32 mouse cellular contexts compared by ENCODE assay signal in genomic region chr10:95471889-95472547, GRCm38 (mm10). TPM values are rescaled to one million over a fixed set of nuclear protein-coding genes. Genes with fewer than 3 reads are reported as not detected.
DNase-seq lines count a peak whose midpoint lies in the region; ATAC-seq and TF ChIP-seq lines count a peak whose summit lies in the region.
"Had no signal": no experiment of that assay in that cellular context is flagged by ENCODE, and none has a peak within 500 bp of the region (broad histone marks: within the 10 kb centered on the region; RNA-seq: fewer than 3 reads in every experiment).

No protein-coding gene starts in this region.

- no peak for TF ChIP-seq CTCF in left cerebral cortex, adult 2 months (IDR thresholded peaks at IDR 0.05)
- no peak for TF ChIP-seq CTCF in cortical plate, adult 2 months (IDR thresholded peaks at IDR 0.05; ENCODE audit: extremely low read depth, insufficient read depth, low read length)

- no peak overlapping the region for H3K4me3 ChIP-seq in left cerebral cortex, adult 2 months
- no peak overlapping the region for H3K4me3 ChIP-seq in cortical plate, adult 2 months (ENCODE audit: insufficient read depth, low read length)
- H3K4me3 ChIP-seq: heart, embryonic 10.5 days; heart, embryonic 15.5 days; intestine, embryonic 15.5 days; liver, embryonic 12.5 days; megakaryocyte, embryonic 14.5 days; midbrain, embryonic 12.5 days; neural tube, embryonic 13.5 days had no signal

- ATAC-seq in frontal cortex, adult (ENCODE audit: low TSS enrichment), result peak; percentile 86
- ATAC-seq: CD4-positive, CD25-positive, alpha-beta regulatory T cell, adult 4 months; forebrain, embryonic 14.5 days; hindbrain, postnatal 0 days; intestine, embryonic 15.5 days; liver, embryonic 12.5 days; liver, postnatal 0 days had no signal

- DNase-seq in frontal cortex, postnatal 14 days (ENCODE audit: low spot score in 2 of 2), result no peak
- DNase-seq in left cerebral cortex, adult 2 months (ENCODE audit: extremely low spot score in 1 of 2, low spot score in 2 of 2), result no peak
- no peak for DNase-seq in left cerebral cortex, adult 11 months (ENCODE audit: low spot score)
- DNase-seq in A20 (ENCODE audit: low read depth, low spot score), result peak; percentile 70
- no peak for DNase-seq in thymus, postnatal 14 days
- no peak for DNase-seq in spleen, postnatal 10 days (ENCODE audit: low spot score in 2 of 2)
- DNase-seq: adrenal gland, postnatal 25 days; cerebellum, adult 18-20 months; cerebellum, postnatal 10 days; gastrocnemius, postnatal 10 days; kidney, adult 2 months; kidney, postnatal 36 days; liver, postnatal 0 days; lung, postnatal 36 days; right cerebral cortex, postnatal 14 days; spleen, adult 18-20 months; thymus, adult 2 months; thymus, postnatal 4 days had no signal

- peak overlapping the region; percentile 13; the same call in 1 of the 2 replicates for H3K27ac ChIP-seq in left cerebral cortex, adult 2 months
- H3K27ac ChIP-seq in cortical plate, adult 2 months (ENCODE audit: insufficient read depth, low read length), result peak overlapping the region; percentile 95
- H3K27ac ChIP-seq: heart, embryonic 10.5 days; heart, embryonic 15.5 days; hindbrain, postnatal 0 days; intestine, embryonic 15.5 days; liver, embryonic 12.5 days; midbrain, embryonic 12.5 days; neural tube, embryonic 13.5 days; stomach, postnatal 0 days had no signal

- H3K4me1 ChIP-seq in cortical plate, adult 2 months (ENCODE audit: control insufficient read depth, insufficient read depth, low read length), result peaks cover 4% of the 10 kb centered on the region
- H3K4me1 ChIP-seq: heart, embryonic 10.5 days; heart, embryonic 15.5 days; intestine, embryonic 15.5 days; liver, embryonic 12.5 days; megakaryocyte, embryonic 14.5 days; midbrain, embryonic 12.5 days; neural tube, embryonic 13.5 days had no signal

- no peak for TF ChIP-seq POLR2A in cortical plate, adult 2 months (IDR thresholded peaks at IDR 0.05; ENCODE audit: extremely low read depth, insufficient read depth, low read length)

- intact Hi-C loops in left cerebral cortex, adult 2 months (cut with DNase I), result loop anchor here (2.0 to 10.0 kb wide), 2 partner anchors 55 to 847 kb away; partner anchors contain the start of gene Socs2

RNA-seq across cellular contexts. Expression of gene Mrpl42, which starts 29.7 kb away (rescaled TPM):
- 10 to 100 TPM; 69.0 to 71.2 TPM for total RNA-seq in left cerebral cortex, adult 2 months (2021)
- 143 and 161 TPM in 2 replicates for polyA plus RNA-seq in cortical plate, adult 2 months (2012; rRNA removed)

RNA-seq across cellular contexts. Expression of gene Ube2n, which starts 42.9 kb away (rescaled TPM):
- 100 to 1,000 TPM; 196 to 198 TPM for total RNA-seq in left cerebral cortex, adult 2 months (2021)
- 174 and 179 TPM in 2 replicates for polyA plus RNA-seq in cortical plate, adult 2 months (2012; rRNA removed)

RNA-seq across cellular contexts. Expression of gene Socs2, which starts 55.0 kb away (rescaled TPM):
- 10 to 100 TPM; 26.4 to 33.7 TPM for total RNA-seq in left cerebral cortex, adult 2 months (2021)
- polyA plus RNA-seq in cortical plate, adult 2 months (2012; rRNA removed), result 22.8 and 23.7 TPM in 2 replicates
- total RNA-seq: common myeloid progenitor, adult 5-6 weeks had no signal
